Mouse (Mus musculus): ENCODE measurements at regions not wholly inside any gene's neighbourhood (a gene's known extent, or its start where the extent isn't known, plus 50 kb on each side); places are given as distances from the start of the nearest gene placed in this dataset.

DNA sequence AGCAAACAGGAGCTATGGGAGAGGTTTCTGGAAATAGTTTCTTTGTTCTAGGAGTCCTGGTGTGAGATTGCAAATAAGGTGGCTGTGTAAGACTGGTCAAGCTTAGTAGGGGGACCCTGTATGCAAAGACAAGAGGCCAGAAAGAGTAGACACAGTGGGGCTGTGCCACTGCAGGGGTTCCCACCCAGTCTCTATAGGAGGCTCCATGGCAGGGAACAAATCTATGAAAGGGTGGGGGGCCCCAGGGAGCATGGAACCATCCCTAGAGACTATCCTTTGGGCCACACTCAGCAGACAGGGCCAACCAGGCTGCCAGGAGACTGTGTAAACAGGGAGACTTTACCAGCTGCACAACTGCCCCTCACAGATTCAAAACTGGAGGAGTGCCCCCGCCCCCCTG, 222.6 kb upstream of the Mocs1 start:
- TF ChIP-seq CTCF (IDR thresholded peaks at IDR 0.05) = no peak
- no peak overlapping the region for H3K9ac ChIP-seq (replicated peaks; ENCODE audit: low read length, poor library complexity, severe bottlenecking)
- 0 out of 2 replicates have a peak, but pooled peaks cover 1% of the 10 kb centered on the region for H3K9me3 ChIP-seq (ENCODE audit: low read length)
- no peak overlapping the region for H3K27ac ChIP-seq (ENCODE audit: low read depth, low read length)
- no peak overlapping the region for H3K4me2 ChIP-seq (ENCODE audit: low read depth, low read length, poor library complexity, severe bottlenecking)
- H3K27me3 ChIP-seq (ENCODE audit: insufficient read depth, low read length) = no peaks in the 10 kb centered on the region
- 0 out of 2 replicates have a peak, but pooled peaks have one; percentile 14 for ATAC-seq (ENCODE audit: low FRiP score)
- 43% methylated on average over 1 of the region's 1 CpGs for WGBS
- DNase-seq (ENCODE audit: low spot score) = no peak
- H3K4me1 ChIP-seq (ENCODE audit: insufficient read depth, low read length) = no peaks in the 10 kb centered on the region
- no peak overlapping the region for H3K4me3 ChIP-seq (ENCODE audit: low read depth, low read length)
- H3K36me3 ChIP-seq (ENCODE audit: insufficient read depth, low read length) = no peaks in the 10 kb centered on the region

DNA sequence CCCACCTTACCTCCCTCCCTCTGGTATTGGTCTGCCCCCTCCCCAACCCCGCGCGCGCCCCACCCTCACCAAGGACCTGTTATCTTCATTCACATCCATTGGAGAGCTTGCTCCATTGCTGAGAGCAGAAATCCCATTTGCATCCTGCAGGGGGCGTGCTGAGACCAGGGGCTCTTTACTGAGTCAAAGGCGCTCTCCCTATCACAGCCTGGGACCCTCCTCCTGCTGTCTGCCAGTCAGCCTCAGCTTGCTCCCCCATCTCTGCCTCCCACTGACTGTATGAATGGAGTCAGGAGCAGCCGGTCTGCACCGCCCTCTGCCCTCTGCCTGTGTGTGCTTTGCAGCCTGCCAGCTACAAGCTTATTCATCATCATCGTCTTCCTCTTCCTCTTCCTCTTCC, 221.5 kb upstream of the Mocs1 start:
- WGBS = 35% methylated on average over 9 of the region's 9 CpGs
- Histone ChIP-seq H3K9ac (replicated peaks; ENCODE audit: low read length, poor library complexity, severe bottlenecking) (no peak overlapping the region), H3K9me3 (ENCODE audit: low read length) (no peaks in the 10 kb centered on the region), H3K4me2 (ENCODE audit: low read depth, low read length, poor library complexity, severe bottlenecking) (no peak overlapping the region), H3K27me3 (ENCODE audit: insufficient read depth, low read length) (no peaks in the 10 kb centered on the region), H3K36me3 (ENCODE audit: insufficient read depth, low read length) (no peaks in the 10 kb centered on the region), H3K4me3 (ENCODE audit: low read depth, low read length) (no peak overlapping the region), H3K27ac (ENCODE audit: low read depth, low read length) (no peak overlapping the region), H3K4me1 (ENCODE audit: insufficient read depth, low read length) (no peaks in the 10 kb centered on the region)
- peak; percentile 68 for DNase-seq (ENCODE audit: low spot score)
- ATAC-seq (ENCODE audit: low FRiP score) = no peak
- peak; percentile 62 for TF ChIP-seq CTCF (IDR thresholded peaks at IDR 0.05)

DNA sequence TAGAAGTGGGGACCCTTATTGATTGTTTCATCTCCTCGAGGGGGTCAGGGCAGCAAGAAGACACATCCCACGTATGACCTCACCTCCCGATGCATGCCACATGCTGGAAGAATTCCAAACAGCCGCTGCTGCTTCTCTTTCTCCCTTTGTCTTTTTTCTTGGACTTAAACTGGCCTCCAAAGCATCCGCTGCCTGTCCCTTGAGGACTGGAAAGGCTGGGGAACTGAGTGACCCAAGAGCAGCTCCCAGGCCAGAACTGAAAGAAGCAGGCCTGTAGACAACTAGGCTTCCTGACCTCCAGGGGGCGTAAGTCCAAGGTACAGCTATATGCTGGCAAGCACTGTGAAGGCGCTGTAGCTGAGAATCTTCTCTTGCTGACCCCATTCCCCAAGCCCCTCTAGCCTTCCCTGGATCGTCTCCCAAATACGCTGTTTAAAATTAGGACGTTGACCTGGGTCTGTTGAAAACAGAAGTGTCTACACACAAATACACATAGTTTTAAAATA, 219.8 kb upstream of the Mocs1 start:
- WGBS = 67% methylated on average over 10 of the region's 10 CpGs
- no peak for ATAC-seq (ENCODE audit: low FRiP score)

GRCm38 (mm10) chr17:49212918-49213317, 215.2 kb upstream of the Mocs1 start:
- Histone ChIP-seq H3K4me2 (ENCODE audit: low read depth, low read length, poor library complexity, severe bottlenecking) (no peak overlapping the region), H3K9me3 (ENCODE audit: low read length) (no peaks in the 10 kb centered on the region), H3K36me3 (ENCODE audit: insufficient read depth, low read length) (no peaks in the 10 kb centered on the region), H3K9ac (replicated peaks; ENCODE audit: low read length, poor library complexity, severe bottlenecking) (no peak overlapping the region), H3K4me1 (ENCODE audit: insufficient read depth, low read length) (no peaks in the 10 kb centered on the region), H3K27me3 (ENCODE audit: insufficient read depth, low read length) (no peaks in the 10 kb centered on the region), H3K27ac (ENCODE audit: low read depth, low read length) (no peak overlapping the region), H3K4me3 (ENCODE audit: low read depth, low read length) (no peak overlapping the region)
- 73% methylated on average over 13 of the region's 13 CpGs for WGBS
- DNase-seq (ENCODE audit: low spot score) = no peak
- ATAC-seq (ENCODE audit: low FRiP score) = no peak
- TF ChIP-seq CTCF (IDR thresholded peaks at IDR 0.05) = no peak

More for the DNA sequence above, 219.8 kb upstream of the Mocs1 start:
- no peak for DNase-seq (ENCODE audit: low spot score)
- peak; percentile 45 for TF ChIP-seq CTCF (IDR thresholded peaks at IDR 0.05)
- Histone ChIP-seq H3K4me3 (ENCODE audit: low read depth, low read length) (no peak overlapping the region), H3K27me3 (ENCODE audit: insufficient read depth, low read length) (no peaks in the 10 kb centered on the region), H3K4me2 (ENCODE audit: low read depth, low read length, poor library complexity, severe bottlenecking) (no peak overlapping the region), H3K27ac (ENCODE audit: low read depth, low read length) (no peak overlapping the region), H3K36me3 (ENCODE audit: insufficient read depth, low read length) (no peaks in the 10 kb centered on the region), H3K4me1 (ENCODE audit: insufficient read depth, low read length) (no peaks in the 10 kb centered on the region), H3K9me3 (ENCODE audit: low read length) (no peaks in the 10 kb centered on the region), H3K9ac (replicated peaks; ENCODE audit: low read length, poor library complexity, severe bottlenecking) (no peak overlapping the region)

DNA sequence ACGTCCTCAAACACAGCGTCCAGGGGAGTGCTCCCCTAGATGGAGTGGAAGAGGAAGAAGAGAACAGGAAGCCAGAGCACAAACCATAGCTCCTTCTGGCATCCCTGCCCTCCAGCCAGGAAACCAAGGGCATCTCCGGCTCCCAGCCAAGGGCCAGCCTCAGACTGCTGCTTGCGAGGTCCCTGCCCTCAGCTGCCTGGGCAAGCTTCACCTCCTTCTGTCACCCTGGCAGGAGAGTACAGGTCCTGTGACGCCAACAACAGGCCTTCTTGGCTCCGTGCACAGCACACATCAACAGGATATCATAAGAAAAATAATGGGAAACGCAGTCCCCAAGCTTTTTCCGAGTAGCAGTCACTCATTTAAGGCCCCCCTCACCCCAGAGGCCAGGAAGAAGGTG, 212.9 kb upstream of the Mocs1 start:
- DNase-seq (ENCODE audit: low spot score) (peak; percentile 48), ATAC-seq (ENCODE audit: low FRiP score) (no peak)
- TF ChIP-seq CTCF (IDR thresholded peaks at IDR 0.05) = no peak
- Histone ChIP-seq H3K27me3 (ENCODE audit: insufficient read depth, low read length) (no peaks in the 10 kb centered on the region), H3K4me2 (ENCODE audit: low read depth, low read length, poor library complexity, severe bottlenecking) (no peak overlapping the region), H3K9me3 (ENCODE audit: low read length) (no peaks in the 10 kb centered on the region), H3K9ac (replicated peaks; ENCODE audit: low read length, poor library complexity, severe bottlenecking) (no peak overlapping the region), H3K4me3 (ENCODE audit: low read depth, low read length) (no peak overlapping the region), H3K4me1 (ENCODE audit: insufficient read depth, low read length) (no peaks in the 10 kb centered on the region), H3K27ac (ENCODE audit: low read depth, low read length) (no peak overlapping the region), H3K36me3 (ENCODE audit: insufficient read depth, low read length) (no peaks in the 10 kb centered on the region)
- 91% methylated on average over 8 of the region's 8 CpGs for WGBS

DNA sequence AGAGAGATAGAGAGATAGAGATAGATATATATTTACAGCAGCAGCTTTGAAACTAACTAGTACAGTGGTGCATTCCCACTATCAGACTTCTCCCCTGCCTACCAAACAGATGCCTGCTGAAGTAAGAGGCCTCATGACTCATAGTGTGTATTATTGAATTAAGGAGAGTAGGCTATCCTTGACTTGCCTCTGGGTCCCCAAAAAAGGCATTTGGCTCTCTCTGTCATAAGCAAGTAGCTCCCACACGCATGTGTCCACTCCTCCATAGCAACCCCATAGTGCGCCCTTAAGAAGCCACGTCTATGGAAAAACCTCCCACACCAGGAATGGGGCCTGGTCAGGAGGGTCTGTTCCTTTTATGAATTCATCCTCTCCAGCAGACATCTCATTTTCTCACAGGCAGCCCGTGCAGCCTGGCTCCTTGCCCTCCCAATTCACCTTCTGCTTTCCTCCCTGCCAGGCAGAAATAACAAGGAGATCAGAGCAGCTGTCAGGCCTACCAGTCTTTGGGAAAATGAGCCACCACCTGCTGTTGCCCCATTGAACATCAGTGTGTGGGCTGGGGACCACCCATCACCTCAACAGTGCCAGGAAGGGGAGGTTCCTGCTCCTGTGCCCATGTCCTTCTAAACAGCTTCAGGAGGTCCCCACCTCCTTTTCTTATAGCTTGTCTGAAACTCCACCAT, 208.5 kb upstream of the Mocs1 start:
- no peaks in the 10 kb centered on the region for H3K27me3 ChIP-seq (ENCODE audit: insufficient read depth, low read length)
- no peak for TF ChIP-seq CTCF (IDR thresholded peaks at IDR 0.05)
- H3K4me3 ChIP-seq (ENCODE audit: low read depth, low read length) = no peak overlapping the region
- DNase-seq (ENCODE audit: low spot score) = peak; percentile 84
- 63% methylated on average over 4 of the region's 4 CpGs for WGBS
- H3K36me3 ChIP-seq (ENCODE audit: insufficient read depth, low read length) = no peaks in the 10 kb centered on the region
- H3K27ac ChIP-seq (ENCODE audit: low read depth, low read length) = no peak overlapping the region
- no peaks in the 10 kb centered on the region for H3K4me1 ChIP-seq (ENCODE audit: insufficient read depth, low read length)
- H3K9ac ChIP-seq (replicated peaks; ENCODE audit: low read length, poor library complexity, severe bottlenecking) = no peak overlapping the region
- H3K9me3 ChIP-seq (ENCODE audit: low read length) = no peaks in the 10 kb centered on the region
- no peak overlapping the region for H3K4me2 ChIP-seq (ENCODE audit: low read depth, low read length, poor library complexity, severe bottlenecking)
- no peak; the same call in 1 of the 2 replicates for ATAC-seq (ENCODE audit: low FRiP score)
